Mouse (Mus musculus): ENCODE data around the gene Cog2. TPM values are rescaled to one million over a fixed set of nuclear protein-coding genes. Genes with fewer than 3 reads are reported as not detected.

Gene Cog2
- polyA plus RNA-seq, 1 experiment, result 27.0 TPM

DNA sequence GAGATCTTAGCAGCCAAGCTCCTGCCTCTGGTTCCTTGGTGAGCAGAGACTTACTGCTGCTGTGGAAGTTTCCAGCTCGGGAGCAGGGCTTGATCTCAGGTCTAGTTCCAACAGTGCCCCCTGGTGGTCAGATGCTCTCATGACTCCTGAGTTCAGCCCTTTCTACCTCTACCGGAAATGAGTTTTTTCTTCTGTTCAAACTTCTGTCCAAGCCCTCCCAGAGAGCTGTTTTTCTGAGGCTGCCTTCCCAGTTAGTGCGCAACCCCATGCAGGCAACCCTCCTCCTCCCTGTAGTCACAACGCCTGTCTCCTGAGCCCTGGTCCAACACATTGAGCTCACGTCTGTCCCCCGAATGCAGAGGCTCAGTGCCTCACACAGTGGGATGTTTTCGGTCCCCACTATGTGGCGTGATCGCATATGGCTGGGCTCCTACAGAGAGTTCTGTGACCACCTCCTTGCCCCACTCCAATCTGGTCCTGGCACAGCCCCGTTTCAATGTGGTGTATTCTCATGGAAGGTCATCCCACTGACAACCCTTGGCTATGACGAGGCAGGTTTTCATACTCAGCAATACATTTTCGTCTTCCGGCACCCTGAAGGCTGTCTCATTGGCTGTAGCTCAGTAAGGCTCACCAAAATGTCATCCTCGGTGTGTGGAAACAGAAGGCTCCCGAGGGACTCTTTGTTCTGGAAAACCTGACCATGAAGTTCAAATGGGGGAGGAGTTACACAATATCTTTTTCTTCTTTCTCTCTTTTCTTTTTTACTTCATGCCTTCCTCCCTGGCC, 53.2 kb downstream of the Cog2 start:
- Histone ChIP-seq H3K4me1 (ENCODE audit: control insufficient read depth, insufficient read depth, low read length) (peaks cover 10% of the 10 kb centered on the region), H3K4me3 (ENCODE audit: insufficient read depth, low read length) (no peak overlapping the region), H3K27ac (ENCODE audit: insufficient read depth, low read length) (no peak overlapping the region)
- TF ChIP-seq POLR2A (IDR thresholded peaks at IDR 0.05; ENCODE audit: extremely low read depth, insufficient read depth, low read length) (no peak), CTCF (IDR thresholded peaks at IDR 0.05; ENCODE audit: extremely low read depth, insufficient read depth, low read length) (peak; percentile 88)

DNA sequence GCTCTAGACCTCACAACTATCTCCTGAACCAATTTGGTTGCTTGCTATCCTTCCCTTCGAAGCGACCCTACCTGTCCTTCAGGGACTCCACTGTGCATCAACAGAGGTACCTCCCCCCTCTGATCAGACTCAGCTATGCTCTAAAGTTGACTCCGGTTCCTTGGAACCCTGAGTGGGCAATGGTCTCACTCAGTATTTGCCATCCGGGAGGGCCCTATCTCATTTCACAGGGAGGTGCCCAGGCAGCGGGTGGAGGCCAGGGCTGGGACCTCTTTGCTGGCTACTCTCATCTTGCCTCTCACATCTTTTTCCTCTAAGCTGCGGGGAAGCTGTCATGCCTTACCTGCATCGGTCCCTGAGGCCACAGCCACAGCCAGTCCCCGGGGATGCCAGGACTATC, 55.2 kb downstream of the Cog2 start, which contains the start of gene Capn9:
TSS of gene Capn9 (plus strand) at position 301 of the 400 bp plus-strand sequence.
- H3K4me3 ChIP-seq (ENCODE audit: insufficient read depth, low read length), result no peak within 1 kb of the TSS
- H3K4me1 ChIP-seq (ENCODE audit: control insufficient read depth, insufficient read depth, low read length), result no peaks in the 10 kb centered on the region
- H3K27ac ChIP-seq (ENCODE audit: insufficient read depth, low read length), result no peak within 1 kb of the TSS
- TF ChIP-seq CTCF (IDR thresholded peaks at IDR 0.05; ENCODE audit: extremely low read depth, insufficient read depth, low read length) (no peak), POLR2A (IDR thresholded peaks at IDR 0.05; ENCODE audit: extremely low read depth, insufficient read depth, low read length) (no peak)

DNA sequence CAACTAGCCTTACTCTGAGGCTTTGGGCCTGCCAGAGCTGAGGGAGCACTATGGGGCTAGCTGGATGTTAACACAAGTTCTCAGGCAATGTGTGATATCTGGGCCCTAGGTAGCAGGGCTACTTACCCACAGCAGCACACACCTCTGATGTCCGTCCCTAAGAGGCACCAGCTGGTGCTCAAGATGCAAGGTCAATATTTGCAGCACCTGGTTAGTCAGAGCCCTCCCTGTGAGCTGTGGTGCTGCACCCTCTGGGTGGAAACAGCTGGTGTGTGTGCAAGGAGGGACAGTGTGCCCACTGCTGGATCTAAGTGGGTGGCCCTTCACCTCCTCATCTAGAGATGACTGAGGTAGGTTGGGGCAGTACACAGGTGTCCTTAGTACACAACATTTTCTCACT, 56.2 kb downstream of the Cog2 start:
- Histone ChIP-seq H3K27ac (ENCODE audit: insufficient read depth, low read length) (no peak overlapping the region), H3K4me1 (ENCODE audit: control insufficient read depth, insufficient read depth, low read length) (no peaks in the 10 kb centered on the region), H3K4me3 (ENCODE audit: insufficient read depth, low read length) (no peak overlapping the region)
- TF ChIP-seq CTCF (IDR thresholded peaks at IDR 0.05; ENCODE audit: extremely low read depth, insufficient read depth, low read length) (no peak), POLR2A (IDR thresholded peaks at IDR 0.05; ENCODE audit: extremely low read depth, insufficient read depth, low read length) (no peak)

DNA sequence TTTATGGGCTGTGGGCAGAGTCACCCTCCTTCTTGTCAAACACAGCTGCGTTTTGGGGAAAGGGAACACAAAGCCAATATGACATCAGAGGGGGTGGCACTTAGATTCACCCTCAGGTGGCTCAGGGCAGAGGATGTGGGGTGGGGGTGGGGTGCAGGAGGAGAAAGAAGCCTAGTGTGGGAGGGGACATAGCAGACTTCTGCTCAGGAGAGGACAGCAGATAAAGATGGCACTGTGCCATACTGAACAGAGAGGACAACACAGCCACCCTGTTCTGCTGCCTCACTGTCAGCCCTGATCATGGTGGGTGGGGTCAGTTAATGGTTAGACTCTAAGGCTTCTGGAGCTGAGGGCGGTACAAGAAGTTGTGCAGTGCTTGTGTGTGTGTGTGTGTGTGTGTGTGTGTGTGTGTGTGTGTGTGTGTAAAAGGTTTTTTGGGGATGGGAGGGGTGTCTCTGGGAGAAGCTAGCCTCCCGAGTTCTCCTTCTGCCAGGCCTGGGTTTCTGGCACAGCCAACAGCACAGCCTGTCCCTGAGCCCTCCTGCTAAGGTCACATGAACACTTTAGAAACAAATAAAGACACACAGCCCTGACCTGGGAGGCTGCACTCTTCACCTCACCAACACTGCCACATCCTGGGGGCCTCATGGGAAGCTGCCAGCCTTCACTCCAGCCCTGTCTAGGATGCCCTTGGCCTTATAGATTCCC, 65.3 kb downstream of the Cog2 start:
- H3K4me3 ChIP-seq (ENCODE audit: insufficient read depth, low read length), result no peak overlapping the region
- TF ChIP-seq CTCF (IDR thresholded peaks at IDR 0.05; ENCODE audit: extremely low read depth, insufficient read depth, low read length) (no peak), POLR2A (IDR thresholded peaks at IDR 0.05; ENCODE audit: extremely low read depth, insufficient read depth, low read length) (no peak)
- H3K27ac ChIP-seq (ENCODE audit: insufficient read depth, low read length), result no peak overlapping the region
- H3K4me1 ChIP-seq (ENCODE audit: control insufficient read depth, insufficient read depth, low read length), result peaks cover 5% of the 10 kb centered on the region; the same call in 1 of the 2 replicates

DNA sequence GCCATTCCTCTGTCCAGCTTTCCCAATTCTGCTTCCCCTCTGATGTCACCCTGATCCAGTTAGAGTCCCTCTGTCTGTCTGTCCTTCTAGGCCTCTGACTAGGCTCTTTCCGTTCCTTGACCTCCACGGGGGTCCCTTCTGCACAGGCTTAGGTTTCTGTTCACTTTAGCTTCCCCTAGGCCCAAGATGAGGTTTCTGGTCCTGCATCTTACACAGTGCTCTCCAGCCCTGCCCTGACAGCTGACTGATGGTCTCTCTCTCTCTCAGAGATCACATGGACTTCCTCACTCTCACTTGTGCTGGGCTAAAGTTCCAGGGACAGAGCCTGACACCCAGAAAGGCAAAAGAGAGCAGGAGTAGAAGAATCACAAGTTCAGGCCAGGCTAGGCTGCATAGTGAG, 66.0 kb downstream of the Cog2 start:
- no peak overlapping the region for H3K27ac ChIP-seq (ENCODE audit: insufficient read depth, low read length)

DNA sequence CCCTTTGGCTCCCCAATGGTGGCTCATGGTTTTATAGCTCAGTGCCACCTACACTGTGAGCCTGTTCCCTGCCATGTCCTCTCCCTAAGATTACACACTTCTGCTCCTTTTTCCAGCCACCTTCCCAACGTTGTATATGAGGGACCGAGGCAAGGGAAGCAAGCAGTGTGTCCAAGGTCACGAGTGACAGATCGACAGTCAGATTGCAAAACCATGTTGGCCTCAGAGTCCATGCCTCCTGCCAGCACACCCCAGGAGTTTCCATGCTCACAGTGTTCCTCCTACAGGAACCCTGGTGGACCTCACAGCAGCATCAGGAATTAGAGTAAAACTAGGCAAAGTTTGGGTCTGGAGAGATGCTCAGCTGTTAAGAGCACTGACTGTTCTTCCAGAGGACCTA, 68.8 kb downstream of the Cog2 start:
- H3K27ac ChIP-seq (ENCODE audit: insufficient read depth, low read length), result no peak overlapping the region
- TF ChIP-seq POLR2A (IDR thresholded peaks at IDR 0.05; ENCODE audit: extremely low read depth, insufficient read depth, low read length) (no peak), CTCF (IDR thresholded peaks at IDR 0.05; ENCODE audit: extremely low read depth, insufficient read depth, low read length) (no peak)
- peaks cover 5% of the 10 kb centered on the region; the same call in 1 of the 2 replicates for H3K4me1 ChIP-seq (ENCODE audit: control insufficient read depth, insufficient read depth, low read length)
- no peak overlapping the region for H3K4me3 ChIP-seq (ENCODE audit: insufficient read depth, low read length)

More for the DNA sequence above, 66.0 kb downstream of the Cog2 start:
- Histone ChIP-seq H3K4me3 (ENCODE audit: insufficient read depth, low read length) (no peak overlapping the region), H3K4me1 (ENCODE audit: control insufficient read depth, insufficient read depth, low read length) (peaks cover 5% of the 10 kb centered on the region; the same call in 1 of the 2 replicates)
- TF ChIP-seq CTCF (IDR thresholded peaks at IDR 0.05; ENCODE audit: extremely low read depth, insufficient read depth, low read length) (no peak), POLR2A (IDR thresholded peaks at IDR 0.05; ENCODE audit: extremely low read depth, insufficient read depth, low read length) (no peak)

Other genes with a start within 250 kb of the Cog2 start
- 184 and 196 TPM in 2 replicates for gene Pgbd5, start 81.1 kb upstream of the Cog2 start, polyA plus RNA-seq (2012; rRNA removed)
- gene Agt, start 48.9 kb downstream of the Cog2 start, polyA plus RNA-seq (2012; rRNA removed), result 16.6 and 17.2 TPM in 2 replicates
- 0.04 and 0.09 TPM in 2 replicates for gene Capn9, start 55.3 kb downstream of the Cog2 start, polyA plus RNA-seq (2012; rRNA removed)
- 61.1 and 64.2 TPM in 2 replicates for gene 2310022B05Rik, start 142.6 kb downstream of the Cog2 start, polyA plus RNA-seq (2012; rRNA removed)
- gene Ttc13, start 201.2 kb downstream of the Cog2 start, polyA plus RNA-seq (2012; rRNA removed), result 41.3 and 42.6 TPM in 2 replicates
- 18.5 and 21.1 TPM in 2 replicates for gene Arv1, start 201.4 kb downstream of the Cog2 start, polyA plus RNA-seq (2012; rRNA removed)
- 1.1 and 1.7 TPM in 2 replicates for gene Fam89a, start 231.1 kb downstream of the Cog2 start, polyA plus RNA-seq (2012; rRNA removed)

Measured in cortical plate, adult 2 months (tissue).